ENCODE assay signal across 10 mouse cellular contexts in genomic region chrX:12084698-12085097, GRCm38 (mm10).
"Had no signal": no experiment of that assay in that cellular context is flagged by ENCODE, and none has a peak within 500 bp of the region (broad histone marks: within the 10 kb centered on the region; RNA-seq: fewer than 3 reads in every experiment).

No protein-coding gene starts in this region.

- H3K4me3 ChIP-seq: limb, embryonic 13.5 days; midbrain, embryonic 13.5 days; myocyte; neural tube, embryonic 15.5 days had no signal

- DNase-seq: kidney, postnatal 25 days; left cerebral cortex, postnatal 4 days; lung, adult 18-20 months; right cerebral cortex, adult 18-20 months had no signal

- H3K27ac ChIP-seq: limb, embryonic 13.5 days; liver, embryonic 14.5 days; midbrain, embryonic 13.5 days; neural tube, embryonic 15.5 days; stomach, postnatal 0 days had no signal
